Comparison of ENCODE assay signal across 8 mouse cellular contexts in the genomic region with DNA sequence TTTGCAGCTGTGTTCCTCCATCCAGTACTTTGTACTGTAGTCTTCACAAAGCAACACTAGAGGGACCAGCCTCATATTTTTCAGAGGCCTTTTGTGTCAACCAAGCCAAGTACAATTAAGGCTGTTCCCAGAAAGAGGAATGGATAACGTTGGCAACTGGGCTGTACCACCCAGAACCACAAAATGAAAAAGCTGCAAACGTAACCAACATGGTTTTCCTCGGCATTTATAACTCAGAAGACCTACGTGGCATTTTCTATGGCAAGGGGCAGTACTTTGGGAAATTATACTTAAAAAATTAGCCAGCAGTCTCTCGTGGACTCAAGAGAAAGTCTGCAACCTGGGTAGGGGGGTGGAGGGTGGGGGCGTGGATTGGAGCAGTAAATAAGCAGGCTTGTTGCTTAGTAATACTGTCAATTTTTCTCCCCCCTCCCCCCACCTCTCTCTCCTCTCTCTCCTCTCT.
DNase-seq lines count a peak whose midpoint lies in the region; ATAC-seq and TF ChIP-seq lines count a peak whose summit lies in the region.

No protein-coding gene starts in this region.

- H3K4me1 ChIP-seq in heart, embryonic 12.5 days (replicated peaks) = peaks cover 10% of the 10 kb centered on the region; the same call in 1 of the 2 replicates
- peaks cover 10% of the 10 kb centered on the region for H3K4me1 ChIP-seq in neural tube, embryonic 12.5 days

- no peaks in the 10 kb centered on the region for H3K36me3 ChIP-seq in heart, embryonic 12.5 days
- H3K36me3 ChIP-seq in neural tube, embryonic 12.5 days = no peaks in the 10 kb centered on the region

- H3K9me3 ChIP-seq in heart, embryonic 12.5 days (replicated peaks) = no peaks in the 10 kb centered on the region
- no peaks in the 10 kb centered on the region for H3K9me3 ChIP-seq in neural tube, embryonic 12.5 days

- no peak overlapping the region for H3K9ac ChIP-seq in heart, embryonic 12.5 days
- H3K9ac ChIP-seq in neural tube, embryonic 12.5 days = no peak overlapping the region

- H3K27ac ChIP-seq in gastrocnemius, adult 2 months = peak overlapping the region; percentile 69
- H3K27ac ChIP-seq in heart, embryonic 12.5 days (ENCODE audit: poor library complexity, severe bottlenecking) = no peak overlapping the region
- no peak overlapping the region for H3K27ac ChIP-seq in neural tube, embryonic 12.5 days

- no peaks in the 10 kb centered on the region for H3K27me3 ChIP-seq in heart, embryonic 12.5 days (replicated peaks)
- H3K27me3 ChIP-seq in neural tube, embryonic 12.5 days (replicated peaks) = no peaks in the 10 kb centered on the region

- H3K4me2 ChIP-seq in heart, embryonic 12.5 days = peak overlapping the region; percentile 51
- H3K4me2 ChIP-seq in neural tube, embryonic 12.5 days (replicated peaks) = peak overlapping the region; percentile 42

- no peak for ATAC-seq in heart, embryonic 12.5 days (ENCODE audit: insufficient number of reproducible peaks, low FRiP score)
- ATAC-seq in neural tube, embryonic 12.5 days (ENCODE audit: low FRiP score, low read depth) = peak; percentile 77

- intact Hi-C loops in gastrocnemius, adult 2 months (cut with DNase I) = loop anchor here (5.0 to 10.0 kb wide), 2 partner anchors 70 to 968 kb away; a partner anchor contains a TSS
- intact Hi-C loops in gastrocnemius, postnatal 36 days (cut with DNase I) = loop anchor here (5.0 kb wide), 1 partner anchor 90 kb away; no protein-coding TSS in a partner anchor

- H3K4me3 ChIP-seq in gastrocnemius, adult 2 months = peak overlapping the region; percentile 36
- no peak overlapping the region for H3K4me3 ChIP-seq in heart, embryonic 12.5 days
- no peak overlapping the region for H3K4me3 ChIP-seq in neural tube, embryonic 12.5 days

- DNase-seq in gastrocnemius, adult 2 months = peak; percentile 24
- DNase-seq in gastrocnemius, postnatal 36 days = no peak
- DNase-seq in embryo, embryonic 10.5 days (ENCODE audit: low spot score) = peak; percentile 73
- peak; percentile 39 for DNase-seq in kidney, postnatal 14 days
- no peak for DNase-seq in cerebellum, postnatal 4 days (ENCODE audit: low spot score in 2 of 2)
- DNase-seq in adrenal gland, adult 18-20 months (ENCODE audit: low spot score in 2 of 2) = no peak

- peak; percentile 58 for TF ChIP-seq CTCF in gastrocnemius, adult 2 months (IDR thresholded peaks at IDR 0.05)

- 29% methylated on average over 6 of the region's 6 CpGs for WGBS in heart, embryonic 12.5 days
- 28% methylated on average over 6 of the region's 6 CpGs for WGBS in neural tube, embryonic 12.5 days

Comparison
In these comparisons a context has a peak if more than half of its experiments do, and no peak if none do; other contexts are left out.
1. DNase-seq: peak in gastrocnemius, adult 2 months (single experiment), embryo, embryonic 10.5 days (single experiment) and kidney, postnatal 14 days (single experiment); none in gastrocnemius, postnatal 36 days (0 of 2), cerebellum, postnatal 4 days (0 of 2) and adrenal gland, adult 18-20 months (0 of 2).